Mouse (Mus musculus) small intestine, adult 2 months (tissue): ENCODE measurements at regions not wholly inside any gene's neighbourhood (a gene's known extent, or its start where the extent isn't known, plus 50 kb on each side); places are given as distances from the start of the nearest gene placed in this dataset.
A peak's percentile ranks its signal among the peaks of the same experiment; 100 is the strongest.

ENCODE experiments used
- H3K27ac ChIP-seq: fragments of 200-500 bp; 2 replicates; pipeline ENCODE4 v1.5.1; 2012; ENCODE audit warnings: low read depth, low read length, control low read depth, inconsistent platforms; ENCODE audit not compliant: insufficient read depth
- H3K27me3 ChIP-seq: fragments of 200-500 bp; 2 replicates; pipeline ENCODE4 v1.6.1; 2012; ENCODE audit warnings: mild to moderate bottlenecking, moderate library complexity, low read length, inconsistent platforms; ENCODE audit not compliant: control insufficient read depth, insufficient read depth
- H3K36me3 ChIP-seq: fragments of 200-500 bp; 2 replicates; pipeline ENCODE4 v1.6.1; 2012; ENCODE audit warnings: mild to moderate bottlenecking, low read length, control low read depth, inconsistent platforms; ENCODE audit not compliant: control insufficient read depth, insufficient read depth
- H3K4me1 ChIP-seq: fragments of 200-500 bp; 2 replicates; pipeline ENCODE4 v1.6.1; 2012; ENCODE audit warnings: low read length, inconsistent platforms, mixed read lengths; ENCODE audit not compliant: control insufficient read depth, insufficient read depth, insufficient read length
- H3K4me3 ChIP-seq: fragments of 200-500 bp; 2 replicates; pipeline ENCODE4 v1.5.1; 2012; ENCODE audit warnings: low read depth, mild to moderate bottlenecking, control low read depth, inconsistent platforms, low read length, moderate library complexity
- CTCF ChIP-seq: fragments of 200-500 bp; IDR thresholded peaks from 2 replicates; pipeline ENCODE4 v1.5.1; 2012; ENCODE audit warnings: low read depth, mild to moderate bottlenecking, control low read depth, inconsistent platforms, low read length, moderate library complexity, mixed read lengths; ENCODE audit not compliant: insufficient replicate concordance, insufficient read length; ENCODE audit errors: extremely low read depth
- POLR2A ChIP-seq: fragments of 200-500 bp; IDR thresholded peaks from 2 replicates; pipeline ENCODE4 v1.6.1; 2012; ENCODE audit warnings: low read depth, mild to moderate bottlenecking, control low read depth, inconsistent platforms, low read length, moderate library complexity
- WGBS: fragments of 180-500 bp; shearing (Covaris S2); methylation state at CpG from one replicate; pipeline ENCODE4 v1.1.7; 2018; 5-methylcytosine and 5-hydroxymethylcytosine counted together

GRCm38 (mm10) chr3:115635487-115635886 lies 79.4 kb downstream of the S1pr1 start:
- H3K4me3 ChIP-seq: no peak overlapping the region
- TF ChIP-seq POLR2A (no peak), CTCF (no peak)
- WGBS: 59% methylated on average over 4 of the region's 4 CpGs

GRCm38 (mm10) chr3:115635081-115635480 lies 79.8 kb downstream of the S1pr1 start:
- Histone ChIP-seq H3K4me1 (no peaks in the 10 kb centered on the region), H3K27me3 (no peaks in the 10 kb centered on the region), H3K4me3 (no peak overlapping the region), H3K36me3 (no peaks in the 10 kb centered on the region), H3K27ac (no peak overlapping the region)
- TF ChIP-seq CTCF (no peak), POLR2A (no peak)
- 87% methylated on average over 5 of the region's 5 CpGs for WGBS

More at GRCm38 (mm10) chr3:115635487-115635886, 79.4 kb downstream of the S1pr1 start:
- Histone ChIP-seq H3K4me1 (no peaks in the 10 kb centered on the region), H3K36me3 (no peaks in the 10 kb centered on the region), H3K27me3 (no peaks in the 10 kb centered on the region), H3K27ac (no peak overlapping the region)

- no peak for TF ChIP-seq CTCF
- no peak for TF ChIP-seq POLR2A
- Histone ChIP-seq H3K4me1 (no peaks in the 10 kb centered on the region), H3K27me3 (no peaks in the 10 kb centered on the region), H3K27ac (no peak overlapping the region), H3K4me3 (no peak overlapping the region), H3K36me3 (no peaks in the 10 kb centered on the region)
- 71% methylated on average over 4 of the region's 4 CpGs for WGBS
Measured at GRCm38 (mm10) chr3:115632417-115632743, 82.5 kb downstream of the S1pr1 start.

GRCm38 (mm10) chr3:115631573-115632416 lies 83.1 kb downstream of the S1pr1 start:
- 85% methylated on average over 17 of the region's 17 CpGs for WGBS
- Histone ChIP-seq H3K4me3 (no peak overlapping the region), H3K4me1 (no peaks in the 10 kb centered on the region), H3K36me3 (no peaks in the 10 kb centered on the region), H3K27me3 (no peaks in the 10 kb centered on the region), H3K27ac (no peak overlapping the region)
- no peak for TF ChIP-seq CTCF
- TF ChIP-seq POLR2A: no peak

- no peak overlapping the region for H3K4me3 ChIP-seq
- H3K27ac ChIP-seq: no peak overlapping the region
- H3K36me3 ChIP-seq: no peaks in the 10 kb centered on the region
- TF ChIP-seq CTCF (no peak), POLR2A (no peak)
- H3K4me1 ChIP-seq: no peaks in the 10 kb centered on the region
- no peaks in the 10 kb centered on the region for H3K27me3 ChIP-seq
- WGBS: 91% methylated on average over 3 of the region's 3 CpGs
Measured at GRCm38 (mm10) chr3:115622920-115623319, 92.0 kb downstream of the S1pr1 start.

GRCm38 (mm10) chr3:115622300-115622699 lies 92.6 kb downstream of the S1pr1 start:
- Histone ChIP-seq H3K4me3 (no peak overlapping the region), H3K27ac (no peak overlapping the region), H3K36me3 (no peaks in the 10 kb centered on the region), H3K4me1 (no peaks in the 10 kb centered on the region), H3K27me3 (no peaks in the 10 kb centered on the region)
- 89% methylated on average over 2 of the region's 2 CpGs for WGBS
- no peak for TF ChIP-seq POLR2A
- TF ChIP-seq CTCF: no peak

GRCm38 (mm10) chr3:115619970-115620369 lies 94.9 kb downstream of the S1pr1 start:
- Histone ChIP-seq H3K36me3 (no peaks in the 10 kb centered on the region), H3K27me3 (no peaks in the 10 kb centered on the region), H3K4me1 (no peaks in the 10 kb centered on the region), H3K4me3 (no peak overlapping the region), H3K27ac (no peak overlapping the region)
- 80% methylated on average over 3 of the region's 3 CpGs for WGBS
- TF ChIP-seq CTCF: no peak
- TF ChIP-seq POLR2A: no peak

- H3K4me1 ChIP-seq: no peaks in the 10 kb centered on the region
- no peak overlapping the region for H3K4me3 ChIP-seq
- no peaks in the 10 kb centered on the region for H3K36me3 ChIP-seq
- no peak overlapping the region for H3K27ac ChIP-seq
- TF ChIP-seq CTCF: peak; percentile 10; the same call in 1 of the 2 replicates
- no peak for TF ChIP-seq POLR2A
- H3K27me3 ChIP-seq: no peaks in the 10 kb centered on the region
- WGBS: 30% methylated on average over 7 of the region's 7 CpGs
Measured at GRCm38 (mm10) chr3:115615994-115616598, 98.8 kb downstream of the S1pr1 start.
